Mouse (Mus musculus) liver, postnatal 0 days (tissue): Measurements from ENCODE around the gene Fcrlb.

Source experiments
- CTCF ChIP-seq: sonication (generic); IDR thresholded peaks from 2 replicates; pipeline ENCODE4 v1.5.1; 2016; ENCODE audit warnings: antibody characterized with exemption, low read depth
- EP300 ChIP-seq: IDR thresholded peaks from 2 replicates; pipeline ENCODE4 v1.6.1; 2016; ENCODE audit warnings: antibody characterized with exemption, low read depth, mild to moderate bottlenecking

DNA sequence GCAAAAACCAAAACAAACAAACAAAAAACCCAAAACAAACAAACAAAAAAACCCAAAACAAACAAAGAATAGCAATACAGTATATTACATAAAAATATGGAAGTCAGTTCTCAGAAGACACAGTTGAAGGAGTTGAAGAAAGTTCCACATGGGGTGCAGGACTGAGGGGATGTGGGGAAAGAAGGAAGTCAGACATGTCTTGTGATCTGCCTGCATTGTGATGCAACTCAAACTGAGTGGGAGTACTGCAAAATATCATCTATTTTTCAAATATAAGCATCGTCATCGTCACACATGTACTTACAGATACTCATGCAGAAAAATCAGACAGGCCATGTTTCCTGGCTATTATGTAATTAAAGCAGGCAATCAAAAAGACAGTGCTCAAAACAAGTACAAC lies 40.5 kb upstream of the Fcrlb start:
- TF ChIP-seq CTCF = no peak
- no peak for TF ChIP-seq EP300
